Mouse (Mus musculus) megakaryocyte, embryonic 14.5 days (primary cell): Measurements from ENCODE around the gene Mrpl39.

Experiments
- FLI1 ChIP-seq: IDR thresholded peaks from 2 replicates; pipeline ENCODE4 v1.6.1; 2012; ENCODE audit warnings: low read length, inconsistent platforms, mixed read lengths
- GATA1 ChIP-seq: IDR thresholded peaks from 3 replicates; pipeline ENCODE4 v1.6.1; 2012; ENCODE audit warnings: mixed read lengths, low read length, inconsistent platforms, borderline replicate concordance

GRCm38 (mm10) chr16:84703129-84703768 is 32.3 kb downstream of the Mrpl39 start:
- TF ChIP-seq GATA1 (no peak), FLI1 (no peak)
